Mouse (Mus musculus): ENCODE measurements around the gene Dnajc3. TPM values are rescaled to one million over a fixed set of nuclear protein-coding genes. Genes with fewer than 3 reads are reported as not detected.

The Dnajc3 gene
- total and polyA plus RNA-seq, 3 experiments: 12.7 to 18.5 TPM; not detected in 1

- no peaks in the 10 kb centered on the region for H3K27me3 ChIP-seq (ENCODE audit: control insufficient read depth in 1 of 2, insufficient read depth in 2 of 2, low read length in 2 of 2)
- DNase-seq (ENCODE audit: low read depth, low spot score): no peak
- H3K9ac ChIP-seq (ENCODE audit: control insufficient read depth, low read depth, low read length, poor library complexity, severe bottlenecking): no peak overlapping the region
- H3K36me3 ChIP-seq (ENCODE audit: control insufficient read depth in 1 of 2, insufficient read depth in 2 of 2, low read length in 2 of 2): no peaks in the 10 kb centered on the region
- H3K27ac ChIP-seq (ENCODE audit: control insufficient read depth, low read depth, low read length): no peak overlapping the region
- H3K4me3 ChIP-seq (ENCODE audit: control insufficient read depth in 1 of 2, insufficient read depth in 1 of 2, low read depth in 2 of 2, low read length in 2 of 2): no peak overlapping the region
- no peaks in the 10 kb centered on the region for H3K9me3 ChIP-seq (replicated peaks; ENCODE audit: insufficient read depth, low read length)
- no peaks in the 10 kb centered on the region for H3K4me1 ChIP-seq (ENCODE audit: control insufficient read depth in 1 of 2, insufficient read depth in 2 of 2, low read length in 2 of 2)
- no peaks in the 10 kb centered on the region for H3K79me2 ChIP-seq (ENCODE audit: control insufficient read depth, insufficient read depth, low read length, poor library complexity)
- TF ChIP-seq CHD1 (IDR thresholded peaks at IDR 0.05; ENCODE audit: low read depth, low read length) (no peak), POLR2AphosphoS5 (IDR thresholded peaks at IDR 0.05; ENCODE audit: borderline replicate concordance, low read depth, low read length) (no peak), NRF1 (IDR thresholded peaks at IDR 0.05; ENCODE audit: insufficient read depth, low read depth, low read length, poor library complexity, severe bottlenecking) (no peak), USF1 (IDR thresholded peaks at IDR 0.05; ENCODE audit: low read depth, low read length) (no peak), MEF2A (IDR thresholded peaks at IDR 0.05; ENCODE audit: extremely low read depth, insufficient replicate concordance, low read depth, low read length, poor library complexity, severe bottlenecking) (no peak), TAL1 (IDR thresholded peaks at IDR 0.05; ENCODE audit: low read length) (no peak), MYB (IDR thresholded peaks at IDR 0.05; ENCODE audit: low read depth, low read length) (no peak), MAZ (IDR thresholded peaks at IDR 0.05; ENCODE audit: low read depth, low read length) (no peak), ZC3H11A (IDR thresholded peaks at IDR 0.05; ENCODE audit: low read depth, low read length) (no peak), BHLHE40 (IDR thresholded peaks at IDR 0.05; ENCODE audit: borderline replicate concordance, low read depth, low read length) (no peak), USF2 (IDR thresholded peaks at IDR 0.05; ENCODE audit: borderline replicate concordance in 1 of 2, insufficient read depth in 1 of 2, low read depth in 1 of 2, low read length in 2 of 2) (no peak), POLR2A (IDR thresholded peaks at IDR 0.05; ENCODE audit: control insufficient read depth in 1 of 2, insufficient read depth in 1 of 2, low read depth in 1 of 2, low read length in 2 of 2, poor library complexity in 1 of 2) (no peak), RAD21 (IDR thresholded peaks at IDR 0.05; ENCODE audit: low read depth, low read length) (no peak), KAT2A (conservative IDR thresholded peaks at IDR 0.05; ENCODE audit: low read depth, low read length) (no peak), MAX (IDR thresholded peaks at IDR 0.05; ENCODE audit: low read length) (no peak), MYC (IDR thresholded peaks at IDR 0.05; ENCODE audit: low read depth, low read length) (no peak)
These were observed 42.0 kb downstream of the Dnajc3 start for GRCm38 (mm10) chr14:118979571-118980325.

GRCm38 (mm10) chr14:118980358-118980757, 42.6 kb downstream of the Dnajc3 start:
- no peaks in the 10 kb centered on the region for H3K36me3 ChIP-seq (ENCODE audit: control insufficient read depth in 1 of 2, insufficient read depth in 2 of 2, low read length in 2 of 2)
- H3K27ac ChIP-seq (ENCODE audit: control insufficient read depth, low read depth, low read length): no peak overlapping the region
- H3K9ac ChIP-seq (ENCODE audit: control insufficient read depth, low read depth, low read length, poor library complexity, severe bottlenecking): no peak overlapping the region
- DNase-seq (ENCODE audit: low read depth, low spot score): no peak
- no peak overlapping the region for H3K4me3 ChIP-seq (ENCODE audit: control insufficient read depth in 1 of 2, insufficient read depth in 1 of 2, low read depth in 2 of 2, low read length in 2 of 2)
- H3K9me3 ChIP-seq (replicated peaks; ENCODE audit: insufficient read depth, low read length): no peaks in the 10 kb centered on the region
- H3K79me2 ChIP-seq (ENCODE audit: control insufficient read depth, insufficient read depth, low read length, poor library complexity): no peaks in the 10 kb centered on the region
- TF ChIP-seq GATA1 (IDR thresholded peaks at IDR 0.05; ENCODE audit: low read depth, low read length) (no peak), MAFK (IDR thresholded peaks at IDR 0.05; ENCODE audit: borderline replicate concordance, low read depth, low read length) (no peak), MEF2A (IDR thresholded peaks at IDR 0.05; ENCODE audit: extremely low read depth, insufficient replicate concordance, low read depth, low read length, poor library complexity, severe bottlenecking) (no peak), TBP (IDR thresholded peaks at IDR 0.05; ENCODE audit: low read depth, low read length) (no peak), ZC3H11A (IDR thresholded peaks at IDR 0.05; ENCODE audit: low read depth, low read length) (no peak), CHD1 (IDR thresholded peaks at IDR 0.05; ENCODE audit: low read depth, low read length) (no peak), GABPA (IDR thresholded peaks at IDR 0.05; ENCODE audit: low read depth, low read length) (no peak), CTCF (IDR thresholded peaks at IDR 0.05 in 2 of 3, conservative IDR thresholded peaks at IDR 0.05 in 1 of 3; ENCODE audit: control insufficient read depth in 1 of 3, insufficient read depth in 1 of 3, low read depth in 2 of 3, low read length in 3 of 3, poor library complexity in 1 of 3, severe bottlenecking in 1 of 3) (no peak), ZMIZ1 (IDR thresholded peaks at IDR 0.05; ENCODE audit: low read depth, low read length) (no peak), MYB (IDR thresholded peaks at IDR 0.05; ENCODE audit: low read depth, low read length) (no peak), MYC (IDR thresholded peaks at IDR 0.05; ENCODE audit: low read depth, low read length) (no peak), RCOR1 (IDR thresholded peaks at IDR 0.05; ENCODE audit: low read depth, low read length) (no peak), ETS1 (IDR thresholded peaks at IDR 0.05; ENCODE audit: low read depth, low read length) (no peak), HCFC1 (IDR thresholded peaks at IDR 0.05; ENCODE audit: low read depth, low read length) (no peak), MAZ (IDR thresholded peaks at IDR 0.05; ENCODE audit: low read depth, low read length) (no peak), BHLHE40 (IDR thresholded peaks at IDR 0.05; ENCODE audit: borderline replicate concordance, low read depth, low read length) (no peak)
- H3K4me1 ChIP-seq (ENCODE audit: control insufficient read depth in 1 of 2, insufficient read depth in 2 of 2, low read length in 2 of 2): no peaks in the 10 kb centered on the region
- H3K27me3 ChIP-seq (ENCODE audit: control insufficient read depth in 1 of 2, insufficient read depth in 2 of 2, low read length in 2 of 2): no peaks in the 10 kb centered on the region
